Mouse (Mus musculus) MEL (cell line): ENCODE data around the gene Jdp2. TPM values are rescaled to one million over a fixed set of nuclear protein-coding genes. Genes with fewer than 3 reads are reported as not detected.

Source experiments
- DNase-seq: peaks from one replicate; pipeline ENCODE4 v3.0.0; 2011; ENCODE audit warnings: low read depth, low spot score
- H3K27ac ChIP-seq: 2 replicates; pipeline ENCODE4 v1.5.1; 2012; ENCODE audit warnings: low read depth, mild to moderate bottlenecking, control low read depth, low read length, moderate library complexity; ENCODE audit not compliant: control insufficient read depth
- H3K27me3 ChIP-seq, 2 experiments: fragments of 150-350 bp in 1 of 2; sonication (generic) in 1 of 2; 2 replicates each; pipeline ENCODE4 v1.6.1; 2012; ENCODE audit warnings: low read length in 2 of 2, mild to moderate bottlenecking in 2 of 2, improper control_type of control experiment in 1 of 2, moderate library complexity in 1 of 2; ENCODE audit not compliant: insufficient read depth in 2 of 2, control insufficient read depth in 1 of 2
- H3K36me3 ChIP-seq, 2 experiments: 2 replicates each; pipeline ENCODE4 v1.6.1; 2012 to 2014; ENCODE audit warnings: low read length in 2 of 2, improper control_type of control experiment in 1 of 2, inconsistent platforms in 1 of 2, mild to moderate bottlenecking in 1 of 2; ENCODE audit not compliant: insufficient read depth in 2 of 2, control insufficient read depth in 1 of 2
- H3K4me1 ChIP-seq, 2 experiments: fragments of 150-350 bp in 1 of 2; sonication (generic) in 1 of 2; 2 replicates each; pipeline ENCODE4 v1.6.1; 2012; ENCODE audit warnings: low read length in 2 of 2, improper control_type of control experiment in 1 of 2, mild to moderate bottlenecking in 1 of 2; ENCODE audit not compliant: insufficient read depth in 2 of 2, control insufficient read depth in 1 of 2
- H3K4me3 ChIP-seq, 2 experiments: fragments of 150-350 bp in 1 of 2; sonication (generic) in 1 of 2; 2 replicates each; pipeline ENCODE4 v1.5.1; 2012; ENCODE audit warnings: low read depth in 2 of 2, low read length in 2 of 2, mild to moderate bottlenecking in 2 of 2, moderate library complexity in 2 of 2, control low read depth in 1 of 2, improper control_type of control experiment in 1 of 2; ENCODE audit not compliant: control insufficient read depth in 1 of 2, insufficient read depth in 1 of 2
- H3K79me2 ChIP-seq: 2 replicates; pipeline ENCODE4 v1.6.1; 2012; ENCODE audit warnings: mild to moderate bottlenecking, low read length, moderate library complexity; ENCODE audit not compliant: control insufficient read depth, poor library complexity, insufficient read depth
- H3K9ac ChIP-seq: 2 replicates; pipeline ENCODE4 v1.6.1; 2012; ENCODE audit warnings: low read depth, mild to moderate bottlenecking, control low read depth, low read length, moderate library complexity; ENCODE audit not compliant: control insufficient read depth, poor library complexity, severe bottlenecking
- H3K9me3 ChIP-seq: fragments of 150-350 bp; sonication (generic); replicated peaks from 2 replicates; pipeline ENCODE4 v1.6.1; 2012; ENCODE audit warnings: mild to moderate bottlenecking, low read length, improper control_type of control experiment, moderate library complexity; ENCODE audit not compliant: insufficient read depth
- CHD1 ChIP-seq: IDR thresholded peaks from 2 replicates; pipeline ENCODE4 v1.6.1; 2012; ENCODE audit warnings: low read depth, mild to moderate bottlenecking, inconsistent platforms, low read length, improper control_type of control experiment
- CHD2 ChIP-seq: IDR thresholded peaks from 2 replicates; pipeline ENCODE4 v1.6.1; 2011; ENCODE audit warnings: low read length, improper control_type of control experiment
- CTCF ChIP-seq, 3 experiments: IDR thresholded peaks in 2 of 3; conservative IDR thresholded peaks in 1 of 3; 2 replicates each; pipeline ENCODE4 v1.5.1; 2011 to 2012; ENCODE audit warnings: low read length in 3 of 3, low read depth in 2 of 3, mild to moderate bottlenecking in 2 of 3, improper control_type of control experiment in 1 of 3, inconsistent platforms in 1 of 3, mixed read lengths in 1 of 3, moderate library complexity in 1 of 3; ENCODE audit not compliant: control insufficient read depth in 1 of 3, insufficient read depth in 1 of 3, poor library complexity in 1 of 3, severe bottlenecking in 1 of 3
- ELF1 ChIP-seq: IDR thresholded peaks from 2 replicates; pipeline ENCODE4 v1.6.1; 2014; ENCODE audit warnings: low read depth, mild to moderate bottlenecking, inconsistent platforms, low read length, improper control_type of control experiment, moderate library complexity
- EP300 ChIP-seq, 2 experiments: IDR thresholded peaks; 2 replicates each; pipeline ENCODE4 v1.6.1; 2011; ENCODE audit warnings: improper control_type of control experiment in 2 of 2, low read length in 2 of 2, low read depth in 1 of 2, mild to moderate bottlenecking in 1 of 2
- HCFC1 ChIP-seq: IDR thresholded peaks from 2 replicates; pipeline ENCODE4 v1.6.1; 2012; ENCODE audit warnings: low read depth, mild to moderate bottlenecking, inconsistent platforms, low read length, improper control_type of control experiment, moderate library complexity
- JUND ChIP-seq: IDR thresholded peaks from 2 replicates; pipeline ENCODE4 v1.6.1; 2011; ENCODE audit warnings: low read depth, mild to moderate bottlenecking, improper control_type of control experiment, low read length
- KAT2A ChIP-seq: conservative IDR thresholded peaks from 2 replicates; pipeline ENCODE4 v1.6.1; 2012; ENCODE audit warnings: low read depth, low read length, improper control_type of control experiment, inconsistent platforms
- MAFK ChIP-seq: IDR thresholded peaks from 2 replicates; pipeline ENCODE4 v1.6.1; 2011; ENCODE audit warnings: low read depth, mild to moderate bottlenecking, low read length, improper control_type of control experiment, borderline replicate concordance
- MAX ChIP-seq: IDR thresholded peaks from 2 replicates; pipeline ENCODE4 v1.6.1; 2011; ENCODE audit warnings: low read length, improper control_type of control experiment
- MXI1 ChIP-seq: IDR thresholded peaks from 2 replicates; pipeline ENCODE4 v1.6.1; 2011; ENCODE audit warnings: mild to moderate bottlenecking, low read depth, low read length, improper control_type of control experiment
- MYC ChIP-seq: IDR thresholded peaks from 2 replicates; pipeline ENCODE4 v1.6.1; 2011; ENCODE audit warnings: low read depth, mild to moderate bottlenecking, low read length, improper control_type of control experiment, moderate library complexity
- NRF1 ChIP-seq: IDR thresholded peaks from 2 replicates; pipeline ENCODE4 v1.6.1; 2014; ENCODE audit warnings: low read depth, mild to moderate bottlenecking, inconsistent platforms, low read length, improper control_type of control experiment, moderate library complexity; ENCODE audit not compliant: poor library complexity, insufficient read depth, severe bottlenecking
- POLR2A ChIP-seq, 2 experiments: IDR thresholded peaks; 2 replicates each; pipeline ENCODE4 v1.6.1; 2011 to 2012; ENCODE audit warnings: low read length in 2 of 2, mild to moderate bottlenecking in 2 of 2, control low read depth in 1 of 2, improper control_type of control experiment in 1 of 2, low read depth in 1 of 2, moderate library complexity in 1 of 2; ENCODE audit not compliant: control insufficient read depth in 1 of 2, insufficient read depth in 1 of 2, poor library complexity in 1 of 2
- POLR2AphosphoS2 ChIP-seq: IDR thresholded peaks from 2 replicates; pipeline ENCODE4 v1.6.1; 2011; ENCODE audit warnings: low read length, improper control_type of control experiment
- POLR2AphosphoS5 ChIP-seq: IDR thresholded peaks from 2 replicates; pipeline ENCODE4 v1.6.1; 2012; ENCODE audit warnings: low read depth, borderline replicate concordance, mild to moderate bottlenecking, inconsistent platforms, low read length, moderate library complexity, mixed read lengths
- RCOR1 ChIP-seq: IDR thresholded peaks from 2 replicates; pipeline ENCODE4 v1.6.1; 2012; ENCODE audit warnings: low read depth, mild to moderate bottlenecking, inconsistent platforms, low read length, improper control_type of control experiment
- SIN3A ChIP-seq: IDR thresholded peaks from 2 replicates; pipeline ENCODE4 v1.6.1; 2012; ENCODE audit warnings: low read length, improper control_type of control experiment, inconsistent platforms
- SMC3 ChIP-seq: IDR thresholded peaks from 2 replicates; pipeline ENCODE4 v1.6.1; 2011; ENCODE audit warnings: low read depth, low read length, improper control_type of control experiment
- TAL1 ChIP-seq: IDR thresholded peaks from 2 replicates; pipeline ENCODE4 v1.6.1; 2012; ENCODE audit warnings: mild to moderate bottlenecking, inconsistent platforms, low read length, moderate library complexity, mixed read lengths
- TCF12 ChIP-seq: IDR thresholded peaks from 2 replicates; pipeline ENCODE4 v1.6.1; 2014; ENCODE audit warnings: low read depth, mild to moderate bottlenecking, inconsistent platforms, low read length, improper control_type of control experiment, moderate library complexity
- UBTF ChIP-seq: IDR thresholded peaks from 2 replicates; pipeline ENCODE4 v1.6.1; 2012; ENCODE audit warnings: low read depth, mild to moderate bottlenecking, inconsistent platforms, low read length, improper control_type of control experiment, moderate library complexity, borderline replicate concordance; ENCODE audit not compliant: insufficient read depth
- USF2 ChIP-seq, 2 experiments: IDR thresholded peaks; 2 replicates each; pipeline ENCODE4 v1.6.1; 2011 to 2012; ENCODE audit warnings: improper control_type of control experiment in 2 of 2, low read length in 2 of 2, borderline replicate concordance in 1 of 2, inconsistent platforms in 1 of 2, low read depth in 1 of 2, mild to moderate bottlenecking in 1 of 2; ENCODE audit not compliant: insufficient read depth in 1 of 2
- ZC3H11A ChIP-seq: IDR thresholded peaks from 2 replicates; pipeline ENCODE4 v1.6.1; 2012; ENCODE audit warnings: low read depth, mild to moderate bottlenecking, inconsistent platforms, low read length, improper control_type of control experiment
- ZNF384 ChIP-seq: IDR thresholded peaks from 2 replicates; pipeline ENCODE4 v1.6.1; 2012; ENCODE audit warnings: low read depth, mild to moderate bottlenecking, inconsistent platforms, low read length, improper control_type of control experiment
- polyA plus RNA-seq, 2 experiments: library from polyadenylated mRNA; stranded (reverse) in 1 of 2; unstranded in 1 of 2; fragments of >175 nt in 1 of 2; fragments of >200 nt in 1 of 2; gene quantifications; 2 replicates each; pipeline versions ENCODE4 v1.2.1 to v1.2.4; 2012; ENCODE audit warnings: low replicate concordance in 2 of 2, low read depth in 1 of 2; ENCODE audit not compliant: insufficient read length in 2 of 2, insufficient read depth in 1 of 2, missing spikeins in 1 of 2
- total RNA-seq: library from RNA; depleted of rRNA; stranded (reverse); fragments of 300-350 nt; gene quantifications from 2 replicates; pipeline ENCODE4 v1.2.3, GENCODE M21; 2012

Jdp2 gene
- total and polyA plus RNA-seq, 3 experiments = 2.3 to 9.1 TPM; not detected in 1

GRCm38 (mm10) chr12:85600637-85601036 is 1.8 kb downstream of the Jdp2 start:
- Histone ChIP-seq H3K36me3 (no peaks in the 10 kb centered on the region), H3K9ac (no peak overlapping the region), H3K4me1 (no peaks in the 10 kb centered on the region; a peak in 1 of 4 replicates), H3K79me2 (no peaks in the 10 kb centered on the region), H3K9me3 (no peaks in the 10 kb centered on the region), H3K27ac (no peak overlapping the region), H3K4me3 (no peak overlapping the region), H3K27me3 (no peaks in the 10 kb centered on the region)
- TF ChIP-seq CHD2 = no peak
- no peak for TF ChIP-seq POLR2A (IDR thresholded peaks at IDR 0.05; ENCODE audit: control insufficient read depth in 1 of 2, insufficient read depth in 1 of 2, low read depth in 1 of 2, low read length in 2 of 2, poor library complexity in 1 of 2)
- TF ChIP-seq UBTF = no peak
- TF ChIP-seq ZNF384 = no peak
- no peak for TF ChIP-seq CHD1
- no peak for TF ChIP-seq HCFC1
- TF ChIP-seq MYC = no peak
- TF ChIP-seq POLR2AphosphoS5 = no peak
- TF ChIP-seq NRF1 = no peak
- TF ChIP-seq POLR2AphosphoS2 = no peak
- no peak for TF ChIP-seq SMC3
- TF ChIP-seq JUND = no peak
- no peak for TF ChIP-seq SIN3A
- no peak for TF ChIP-seq TCF12
- no peak for TF ChIP-seq MAFK
- no peak for TF ChIP-seq CTCF (IDR thresholded peaks at IDR 0.05 in 2 of 3, conservative IDR thresholded peaks at IDR 0.05 in 1 of 3; ENCODE audit: control insufficient read depth in 1 of 3, insufficient read depth in 1 of 3, low read depth in 2 of 3, low read length in 3 of 3, poor library complexity in 1 of 3, severe bottlenecking in 1 of 3)
- TF ChIP-seq RCOR1 = no peak
- no peak for TF ChIP-seq TAL1
- TF ChIP-seq KAT2A = no peak
- no peak for DNase-seq

- no peaks in the 10 kb centered on the region for H3K9me3 ChIP-seq
- no peaks in the 10 kb centered on the region for H3K36me3 ChIP-seq
- TF ChIP-seq USF2 (IDR thresholded peaks at IDR 0.05; ENCODE audit: borderline replicate concordance in 1 of 2, insufficient read depth in 1 of 2, low read depth in 1 of 2, low read length in 2 of 2) = no peak
- TF ChIP-seq ELF1 = no peak
- no peak for TF ChIP-seq JUND
- TF ChIP-seq POLR2AphosphoS5 = no peak
- no peak for TF ChIP-seq KAT2A
- TF ChIP-seq MAX = no peak
- no peak for TF ChIP-seq EP300 (IDR thresholded peaks at IDR 0.05; ENCODE audit: low read depth in 1 of 2, low read length in 2 of 2)
- TF ChIP-seq CHD1 = no peak
- TF ChIP-seq RCOR1 = no peak
- no peak for TF ChIP-seq POLR2A (IDR thresholded peaks at IDR 0.05; ENCODE audit: control insufficient read depth in 1 of 2, insufficient read depth in 1 of 2, low read depth in 1 of 2, low read length in 2 of 2, poor library complexity in 1 of 2)
- TF ChIP-seq MXI1 = no peak
- no peak for TF ChIP-seq ZC3H11A
- no peaks in the 10 kb centered on the region for H3K27me3 ChIP-seq
- no peak overlapping the region for H3K9ac ChIP-seq
- no peaks in the 10 kb centered on the region for H3K79me2 ChIP-seq
- no peak overlapping the region for H3K27ac ChIP-seq
- DNase-seq = no peak
- H3K4me1 ChIP-seq = no peaks in the 10 kb centered on the region; a peak in 1 of 4 replicates
- H3K4me3 ChIP-seq = no peak overlapping the region
These were observed 2.7 kb downstream of the Jdp2 start for GRCm38 (mm10) chr12:85601531-85601930.
